Mouse (Mus musculus) CH12.LX (cell line): ENCODE data around the gene Asb9. TPM values are rescaled to one million over a fixed set of nuclear protein-coding genes. Genes with fewer than 3 reads are reported as not detected.

Source experiments
- DNase-seq: peaks from one replicate; pipeline ENCODE4 v3.0.0-alpha.2; 2013; ENCODE audit errors: extremely low read depth
- H3K27ac ChIP-seq: 2 replicates; pipeline ENCODE4 v1.5.1; 2012; ENCODE audit warnings: low read depth, mild to moderate bottlenecking, control low read depth, moderate library complexity; ENCODE audit not compliant: insufficient read depth
- H3K27me3 ChIP-seq: replicated peaks from 2 replicates; pipeline ENCODE3; 2012; ENCODE audit warnings: inconsistent platforms
- H3K36me3 ChIP-seq, 2 experiments: replicated peaks in 1 of 2; 2 replicates each; pipeline versions ENCODE3 to v1.6.1; 2012; ENCODE audit warnings: inconsistent platforms in 1 of 2, low read length in 1 of 2, mild to moderate bottlenecking in 1 of 2, mixed read lengths in 1 of 2, moderate library complexity in 1 of 2; ENCODE audit not compliant: control insufficient read depth in 1 of 2, insufficient read depth in 1 of 2
- H3K4me1 ChIP-seq, 2 experiments: 2 replicates each; pipeline ENCODE4 v1.6.1; 2012; ENCODE audit warnings: inconsistent platforms in 1 of 2, moderate library complexity in 1 of 2; ENCODE audit not compliant: insufficient read depth in 2 of 2, control insufficient read depth in 1 of 2
- H3K4me2 ChIP-seq: 2 replicates; pipeline ENCODE4 v1.6.1; 2012; ENCODE audit warnings: low read depth, mild to moderate bottlenecking, control low read depth; ENCODE audit not compliant: poor library complexity, insufficient read depth, severe bottlenecking
- H3K4me3 ChIP-seq, 3 experiments: fragments of 150-350 bp in 1 of 3; sonication (generic) in 1 of 3; replicated peaks in 1 of 3; 2 replicates each; pipeline versions ENCODE3 to v1.5.1; 2011 to 2012; ENCODE audit warnings: low read depth in 2 of 3, low read length in 2 of 3, mild to moderate bottlenecking in 2 of 3, moderate library complexity in 2 of 3, control low read depth in 1 of 3, improper control_type of control experiment in 1 of 3, inconsistent platforms in 1 of 3, mixed read lengths in 1 of 3; ENCODE audit not compliant: poor library complexity in 1 of 3
- H3K79me2 ChIP-seq: replicated peaks from 2 replicates; pipeline ENCODE4 v1.6.1; 2012; ENCODE audit warnings: mild to moderate bottlenecking, moderate library complexity; ENCODE audit not compliant: control insufficient read depth, poor library complexity, insufficient read depth, severe bottlenecking; ENCODE audit errors: extremely low read depth
- H3K9ac ChIP-seq: 2 replicates; pipeline ENCODE4 v1.6.1; 2012; ENCODE audit warnings: low read depth, mild to moderate bottlenecking, control low read depth, moderate library complexity; ENCODE audit not compliant: insufficient read depth
- H3K9me3 ChIP-seq: replicated peaks from 2 replicates; pipeline ENCODE3; 2012; ENCODE audit warnings: low read length, inconsistent platforms, mixed read lengths
- BHLHE40 ChIP-seq: IDR thresholded peaks from 2 replicates; pipeline ENCODE4 v1.6.1; 2011; ENCODE audit warnings: mild to moderate bottlenecking, low read depth, low read length, improper control_type of control experiment
- CTCF ChIP-seq, 2 experiments: IDR thresholded peaks in 1 of 2; conservative IDR thresholded peaks in 1 of 2; 2 replicates each; pipeline ENCODE4 v1.5.1; 2011 to 2012; ENCODE audit warnings: low read depth in 2 of 2, low read length in 2 of 2, improper control_type of control experiment in 1 of 2, inconsistent platforms in 1 of 2, mild to moderate bottlenecking in 1 of 2, moderate library complexity in 1 of 2
- E2F4 ChIP-seq: IDR thresholded peaks from 2 replicates; pipeline ENCODE4 v1.6.1; 2011; ENCODE audit warnings: low read depth, low read length, improper control_type of control experiment; ENCODE audit not compliant: insufficient replicate concordance
- ETS1 ChIP-seq: conservative IDR thresholded peaks from 2 replicates; pipeline ENCODE4 v1.6.1; 2012; ENCODE audit warnings: low read depth, mild to moderate bottlenecking, inconsistent platforms, low read length, improper control_type of control experiment, moderate library complexity
- IRF4 ChIP-seq: IDR thresholded peaks from 2 replicates; pipeline ENCODE4 v1.6.1; 2014; ENCODE audit warnings: low read depth, mild to moderate bottlenecking, inconsistent platforms, low read length, improper control_type of control experiment
- JUN ChIP-seq: IDR thresholded peaks from 2 replicates; pipeline ENCODE4 v1.6.1; 2011; ENCODE audit warnings: low read depth, mild to moderate bottlenecking, low read length, improper control_type of control experiment, moderate library complexity; ENCODE audit not compliant: insufficient read depth
- KAT2A ChIP-seq: IDR thresholded peaks from 2 replicates; pipeline ENCODE4 v1.6.1; 2012; ENCODE audit warnings: low read length, improper control_type of control experiment, inconsistent platforms; ENCODE audit not compliant: insufficient replicate concordance
- MAX ChIP-seq: IDR thresholded peaks from 2 replicates; pipeline ENCODE4 v1.6.1; 2011; ENCODE audit warnings: low read length, improper control_type of control experiment
- MEF2A ChIP-seq: IDR thresholded peaks from 2 replicates; pipeline ENCODE4 v1.6.1; 2014; ENCODE audit warnings: low read depth, mild to moderate bottlenecking, inconsistent platforms, low read length, improper control_type of control experiment, borderline replicate concordance
- MXI1 ChIP-seq: IDR thresholded peaks from 2 replicates; pipeline ENCODE4 v1.6.1; 2011; ENCODE audit warnings: mild to moderate bottlenecking, low read depth, low read length, improper control_type of control experiment
- MYC ChIP-seq: IDR thresholded peaks from 2 replicates; pipeline ENCODE4 v1.6.1; 2011; ENCODE audit warnings: low read depth, mild to moderate bottlenecking, improper control_type of control experiment, low read length
- NRF1 ChIP-seq: IDR thresholded peaks from 2 replicates; pipeline ENCODE4 v1.6.1; 2014; ENCODE audit warnings: low read depth, mild to moderate bottlenecking, inconsistent platforms, low read length, improper control_type of control experiment, moderate library complexity
- PAX5 ChIP-seq: IDR thresholded peaks from 2 replicates; pipeline ENCODE4 v1.6.1; 2012; ENCODE audit warnings: low read length, inconsistent platforms, mixed read lengths
- POLR2A ChIP-seq: IDR thresholded peaks from 2 replicates; pipeline ENCODE4 v1.6.1; 2011; ENCODE audit warnings: low read depth, mild to moderate bottlenecking, improper control_type of control experiment, low read length
- POLR2AphosphoS2 ChIP-seq: IDR thresholded peaks from 2 replicates; pipeline ENCODE4 v1.6.1; 2011; ENCODE audit warnings: low read depth, low read length, improper control_type of control experiment
- RCOR1 ChIP-seq: conservative IDR thresholded peaks from 2 replicates; pipeline ENCODE4 v1.6.1; 2012; ENCODE audit warnings: low read depth, mild to moderate bottlenecking, inconsistent platforms, low read length, improper control_type of control experiment
- SMC3 ChIP-seq: IDR thresholded peaks from 2 replicates; pipeline ENCODE4 v1.6.1; 2011; ENCODE audit warnings: low read depth, low read length, improper control_type of control experiment
- UBTF ChIP-seq: IDR thresholded peaks from 2 replicates; pipeline ENCODE4 v1.6.1; 2012; ENCODE audit warnings: low read depth, mild to moderate bottlenecking, inconsistent platforms, low read length, improper control_type of control experiment, moderate library complexity
- ZC3H11A ChIP-seq: IDR thresholded peaks from 2 replicates; pipeline ENCODE4 v1.6.1; 2012; ENCODE audit warnings: low read depth, mild to moderate bottlenecking, inconsistent platforms, low read length, improper control_type of control experiment
- ZMIZ1 ChIP-seq: IDR thresholded peaks from 2 replicates; pipeline ENCODE4 v1.6.1; 2012; ENCODE audit warnings: low read depth, mild to moderate bottlenecking, inconsistent platforms, low read length, improper control_type of control experiment
- dilution Hi-C: fragments of 300-500 bp; cut with MboI; formaldehyde crosslinking; loops from 2 replicates; pipeline ENCODE4 v1.14.3; 2020; ENCODE audit warnings: low sequenced_read_pairs; ENCODE audit not compliant: extremely low pct_unique_long_range_greater_than_20kb, extremely low pct_ligation_motif_present
- in situ Hi-C: fragments of 300-500 bp; cut with MboI; formaldehyde crosslinking; loops from 3 replicates; pipeline ENCODE4 v1.14.3; 2019; ENCODE audit warnings: low sequenced_read_pairs, low pct_ligation_motif_present, low pct_unique_long_range_greater_than_20kb, mixed read lengths
- polyA plus RNA-seq: library from polyadenylated mRNA; unstranded; fragments of >175 nt; gene quantifications from 2 replicates; pipeline ENCODE4 v1.2.1, GENCODE M21; 2012; ENCODE audit warnings: low read depth; ENCODE audit not compliant: insufficient read length
- total RNA-seq, 2 experiments: library from RNA; depleted of rRNA; stranded (reverse); fragments of 300-350 nt in 1 of 2; fragments of >200 nt in 1 of 2; gene quantifications; 2 replicates each; pipeline ENCODE4 v1.2.3; 2012 to 2014

Asb9 gene
- total and polyA plus RNA-seq, 3 experiments: not detected

- Histone ChIP-seq H3K79me2 (no peaks in the 10 kb centered on the region), H3K36me3 (no peaks in the 10 kb centered on the region), H3K4me1 (no peaks in the 10 kb centered on the region), H3K27ac (no peak overlapping the region), H3K4me3 (no peak overlapping the region), H3K9ac (no peak overlapping the region), H3K9me3 (no peaks in the 10 kb centered on the region), H3K4me2 (no peak overlapping the region), H3K27me3 (no peaks in the 10 kb centered on the region)
- TF ChIP-seq ETS1 (no peak), E2F4 (no peak), PAX5 (no peak), KAT2A (no peak)
- dilution Hi-C loops (no loop called here), in situ Hi-C loops (no loop called here)
- DNase-seq: no peak
Measured at GRCm38 (mm10) chrX:164502258-164502657, 3.9 kb upstream of the Asb9 start.

DNA sequence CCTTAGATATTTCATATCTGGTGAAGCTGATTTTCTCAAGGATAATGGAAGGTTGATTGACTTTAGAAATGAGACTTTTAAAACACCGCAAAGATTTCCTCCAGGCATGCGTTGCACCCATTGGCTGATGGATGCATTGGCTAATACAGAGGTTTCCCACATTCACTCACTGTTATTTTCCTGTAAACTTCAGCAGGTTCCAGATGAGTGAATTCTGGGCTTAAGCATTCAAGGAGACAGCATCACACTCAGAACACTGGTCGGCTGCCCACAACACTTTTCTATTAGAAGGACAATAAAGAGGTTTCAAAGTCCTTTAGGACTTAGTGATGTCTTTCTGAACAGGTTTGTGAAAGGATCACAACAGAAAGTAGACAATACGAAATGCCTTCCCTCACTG, 941 bp downstream of the Asb9 start:
- no peak overlapping the region for H3K4me2 ChIP-seq
- H3K27ac ChIP-seq: no peak overlapping the region
- H3K4me3 ChIP-seq: no peak overlapping the region
- no peaks in the 10 kb centered on the region for H3K36me3 ChIP-seq
- TF ChIP-seq ZC3H11A: no peak
- TF ChIP-seq MEF2A: no peak
- TF ChIP-seq UBTF: no peak
- TF ChIP-seq CTCF (conservative IDR thresholded peaks at IDR 0.05 in 1 of 2, IDR thresholded peaks at IDR 0.05 in 1 of 2; ENCODE audit: low read depth in 2 of 2, low read length in 2 of 2): no peak
- TF ChIP-seq NRF1: no peak
- TF ChIP-seq BHLHE40: no peak
- TF ChIP-seq ETS1: no peak
- TF ChIP-seq POLR2A: no peak
- no peak for TF ChIP-seq MXI1
- no peak for TF ChIP-seq IRF4
- TF ChIP-seq POLR2AphosphoS2: no peak
- no peak for TF ChIP-seq JUN
- TF ChIP-seq RCOR1: no peak
- TF ChIP-seq MYC: no peak
- no peak for TF ChIP-seq SMC3
- TF ChIP-seq ZMIZ1: no peak
- TF ChIP-seq MAX: no peak
- no peak for TF ChIP-seq KAT2A
- dilution Hi-C loops (no loop called here), in situ Hi-C loops (no loop called here)
- no peak overlapping the region for H3K9ac ChIP-seq
- H3K9me3 ChIP-seq: no peaks in the 10 kb centered on the region
- no peak for DNase-seq
- no peaks in the 10 kb centered on the region for H3K27me3 ChIP-seq
- H3K4me1 ChIP-seq: no peaks in the 10 kb centered on the region
- H3K79me2 ChIP-seq: no peaks in the 10 kb centered on the region
